Mouse (Mus musculus) heart, postnatal 10 days (tissue): ENCODE data around the gene Gm45717. TPM values are rescaled to one million over a fixed set of nuclear protein-coding genes. Genes with fewer than 3 reads are reported as not detected.
A peak's percentile ranks its signal among the peaks of the same experiment; 100 is the strongest.
"Not testable (repeated sequence)": the region's sequence is repeated elsewhere in the genome, so short reads cannot be mapped to it uniquely, and the experiment has no call there.

ENCODE experiments used
- DNase-seq, 2 experiments: peaks; one replicate each; pipeline ENCODE4 v3.0.0; 2021
- intact Hi-C: fragments of 180-260 bp; cut with DNase I; formaldehyde crosslinking; loops from one replicate; pipeline ENCODE4 v1.15.1; 2025
- total RNA-seq, 2 experiments: library from RNA; stranded (reverse); gene quantifications; 2 replicates each; pipeline ENCODE4 v1.2.3; 2021

Gene Gm45717
- total RNA-seq, result not detected

GRCm38 (mm10) chr7:140955758-140956555 lies at the start of gene Gm45717, which contains the start of gene Ifitm2:
Gm45717 (minus strand) TSS chr7:140955937.
Ifitm2 (minus strand) TSS chr7:140955987.
- peak; percentile 93 to 94 for DNase-seq
- intact Hi-C loops, result loop anchor here (1.0 to 5.0 kb wide), 3 partner anchors 15 to 221 kb away; partner anchors contain the start of gene Pgghg

- intact Hi-C loops, result no loop called here
Observed at GRCm38 (mm10) chr7:141003248-141004010, 47.7 kb upstream of the Gm45717 start.

GRCm38 (mm10) chr7:141000881-141001708 lies 45.4 kb upstream of the Gm45717 start:
- intact Hi-C loops, result no loop called here
- no peak for DNase-seq

More at GRCm38 (mm10) chr7:141003248-141004010, 47.7 kb upstream of the Gm45717 start:
- no peak for DNase-seq

- DNase-seq, result no peak
- intact Hi-C loops, result no loop called here
Observed at GRCm38 (mm10) chr7:140998853-140999700, 43.3 kb upstream of the Gm45717 start.

GRCm38 (mm10) chr7:140997817-140998216 lies 42.1 kb upstream of the Gm45717 start:
- intact Hi-C loops, result no loop called here
- no peak for DNase-seq

- intact Hi-C loops, result no loop called here
- DNase-seq, result no peak
Observed at GRCm38 (mm10) chr7:140991117-140991689, 35.5 kb upstream of the Gm45717 start.

GRCm38 (mm10) chr7:140990622-140991021 lies 34.9 kb upstream of the Gm45717 start:
- DNase-seq, result no peak
- intact Hi-C loops, result no loop called here

GRCm38 (mm10) chr7:140990185-140990584 lies 34.4 kb upstream of the Gm45717 start:
- intact Hi-C loops, result no loop called here
- no peak for DNase-seq

GRCm38 (mm10) chr7:140989022-140989421 lies 33.3 kb upstream of the Gm45717 start:
- intact Hi-C loops, result no loop called here
- DNase-seq, result no peak

GRCm38 (mm10) chr7:140987182-140988138 lies 31.7 kb upstream of the Gm45717 start:
- intact Hi-C loops, result no loop called here
- no peak for DNase-seq

- intact Hi-C loops, result no loop called here
- no peak for DNase-seq
Observed at GRCm38 (mm10) chr7:140982971-140983370, 27.2 kb upstream of the Gm45717 start.

- intact Hi-C loops, result no loop called here
- DNase-seq, result no peak
Observed at GRCm38 (mm10) chr7:140981704-140982103, 26.0 kb upstream of the Gm45717 start.

GRCm38 (mm10) chr7:140976720-140977119 lies 21.0 kb upstream of the Gm45717 start:
- DNase-seq, intact Hi-C loops: not testable (repeated sequence)

GRCm38 (mm10) chr7:140975465-140975864 lies 19.7 kb upstream of the Gm45717 start:
- intact Hi-C loops, result no loop called here
- DNase-seq, result no peak

- no peak for DNase-seq
- intact Hi-C loops, result loop anchor here (5.0 kb wide), 1 partner anchor 32 kb away; no protein-coding TSS in a partner anchor
Observed at GRCm38 (mm10) chr7:140974940-140975339, 19.2 kb upstream of the Gm45717 start.

- DNase-seq, result no peak
- intact Hi-C loops, result loop anchor here (5.0 kb wide), 1 partner anchor 34 kb away; no protein-coding TSS in a partner anchor
Observed at GRCm38 (mm10) chr7:140973396-140974165, 17.8 kb upstream of the Gm45717 start.

GRCm38 (mm10) chr7:140971479-140972171 lies 15.9 kb upstream of the Gm45717 start:
- DNase-seq, result peak; percentile 55 to 64
- intact Hi-C loops, result loop anchor here (5.0 kb wide), 1 partner anchor 36 kb away; no protein-coding TSS in a partner anchor
